Mouse (Mus musculus): ENCODE data around the gene Fgf8.

- TF ChIP-seq CTCF (conservative IDR thresholded peaks at IDR 0.05; ENCODE audit: insufficient read depth, insufficient read length, low read depth, low read length) = no peak
- no peak for TF ChIP-seq POLR2A (IDR thresholded peaks at IDR 0.05; ENCODE audit: low read depth, low read length)
These were observed 47.0 kb downstream of the Fgf8 start for GRCm38 (mm10) chr19:45695496-45696280.

All from kidney, adult 2 months (tissue).